Mouse (Mus musculus): ENCODE data around the gene Slc35f1.

DNA sequence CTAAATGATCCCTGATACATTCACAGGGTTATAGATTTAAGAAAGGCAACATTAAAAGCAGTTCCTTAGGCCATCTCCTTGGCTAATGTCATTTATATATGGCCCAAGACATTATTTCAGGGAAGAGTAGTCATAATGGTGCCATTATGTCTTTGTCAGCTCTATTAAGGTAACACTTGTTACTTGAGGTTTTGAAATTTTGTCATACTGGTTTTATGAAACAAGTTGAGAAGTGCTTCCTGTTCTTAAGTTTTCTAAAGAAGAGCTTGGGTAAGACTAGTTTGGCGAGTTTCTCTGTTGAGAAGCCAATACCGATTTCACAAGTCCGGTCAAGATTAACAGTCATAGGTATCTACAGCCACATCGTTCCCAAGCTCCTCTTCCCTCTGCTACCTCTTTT lies 122.5 kb downstream of the Slc35f1 start:
- no peak for TF ChIP-seq POLR2A (IDR thresholded peaks at IDR 0.05; ENCODE audit: control insufficient read depth, low read depth, low read length)
- TF ChIP-seq CTCF (IDR thresholded peaks at IDR 0.05; ENCODE audit: control insufficient read depth, insufficient read depth, insufficient replicate concordance, low read depth, low read length) = no peak
